Mouse (Mus musculus): ENCODE data around the gene Cyren. TPM values are rescaled to one million over a fixed set of nuclear protein-coding genes. Genes with fewer than 3 reads are reported as not detected.
A peak's percentile ranks its signal among the peaks of the same experiment; 100 is the strongest.

The Cyren gene
- polyA plus RNA-seq, 1 experiment from 2014 or later: 13.3 TPM

DNA sequence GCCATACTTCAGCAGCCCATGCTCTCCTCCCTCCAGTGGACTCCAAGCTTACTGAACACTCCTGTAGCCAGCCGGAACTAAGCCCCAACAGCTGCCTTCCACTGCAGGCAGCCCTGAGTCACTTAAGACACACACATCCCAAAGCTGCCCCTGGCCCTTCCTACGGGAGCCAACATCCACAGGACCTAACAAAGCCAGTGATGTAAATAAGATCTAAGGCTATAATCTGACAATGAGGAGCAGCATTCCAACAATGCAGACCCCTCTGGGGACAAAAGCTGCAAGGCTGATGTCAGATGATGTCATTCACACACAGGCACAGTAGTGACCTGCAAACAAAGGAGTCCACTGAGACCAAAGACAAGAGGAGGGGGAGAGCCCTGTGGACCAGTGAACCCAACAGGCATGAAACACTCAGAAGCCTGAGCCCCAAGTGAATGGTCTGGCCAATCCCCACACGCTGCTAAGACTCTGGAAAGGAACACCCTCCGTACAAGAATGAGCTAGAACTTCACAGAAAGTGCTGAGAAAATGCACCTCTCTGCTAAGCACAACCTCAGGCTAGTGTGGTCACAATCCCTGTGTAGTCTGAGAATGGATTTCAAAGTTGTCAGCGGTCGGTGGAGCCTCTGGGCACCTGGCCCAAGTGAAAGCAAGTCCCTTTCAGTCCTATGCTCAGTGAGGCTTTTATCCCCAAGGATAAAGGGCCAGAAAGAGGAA lies 9.4 kb upstream of the Cyren start:
- WGBS: 49% methylated on average over 6 of the region's 6 CpGs
- peak; percentile 60 for DNase-seq (ENCODE audit: low spot score)
- peaks cover 7% of the 10 kb centered on the region; the same call in 1 of the 2 replicates for H3K36me3 ChIP-seq (ENCODE audit: control insufficient read depth, insufficient read depth, low read length)
- H3K9me3 ChIP-seq (ENCODE audit: control insufficient read depth, low read length): no peaks in the 10 kb centered on the region
- H3K27me3 ChIP-seq (ENCODE audit: control insufficient read depth, insufficient read depth, low read length): no peaks in the 10 kb centered on the region
- peak overlapping the region; percentile 68 for H3K27ac ChIP-seq (ENCODE audit: low read depth, low read length)
- no peak overlapping the region for H3K4me3 ChIP-seq (ENCODE audit: low read depth, low read length)
- H3K4me1 ChIP-seq (ENCODE audit: control insufficient read depth, insufficient read depth, low read length): peaks cover 14% of the 10 kb centered on the region
- no peak overlapping the region for H3K4me2 ChIP-seq (ENCODE audit: low read depth)
- ATAC-seq (ENCODE audit: insufficient read depth, low FRiP score, low TSS enrichment): peak; percentile 84
- peak overlapping the region; percentile 5 for H3K9ac ChIP-seq (ENCODE audit: low read length)

DNA sequence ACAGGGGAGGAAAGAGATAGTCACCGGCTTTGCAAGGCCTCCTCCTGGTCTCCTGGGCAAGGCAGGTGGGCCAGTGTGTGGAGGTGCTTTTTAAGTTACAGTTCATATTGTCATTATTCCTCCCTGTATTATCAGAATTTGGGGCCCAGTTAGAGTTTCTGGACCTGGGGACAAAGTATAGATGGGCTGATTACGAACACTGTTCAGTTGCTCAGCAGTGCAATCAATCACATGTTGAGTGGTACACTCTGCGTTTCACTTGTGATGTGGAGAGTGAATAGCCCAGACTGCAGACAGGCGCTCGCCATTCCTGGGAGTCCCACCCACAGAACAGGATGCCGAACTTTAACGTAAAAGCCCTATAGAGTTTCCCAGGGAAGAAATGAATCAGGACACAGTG lies 6.9 kb upstream of the Cyren start:
- ATAC-seq (ENCODE audit: insufficient read depth, low FRiP score, low TSS enrichment) (no peak), DNase-seq (ENCODE audit: low spot score) (no peak)
- H3K4me1 ChIP-seq (ENCODE audit: control insufficient read depth, insufficient read depth, low read length): peaks cover 14% of the 10 kb centered on the region
- 86% methylated on average over 7 of the region's 7 CpGs for WGBS
- H3K9ac ChIP-seq (ENCODE audit: low read length): no peak overlapping the region
- no peaks in the 10 kb centered on the region for H3K27me3 ChIP-seq (ENCODE audit: control insufficient read depth, insufficient read depth, low read length)
- H3K27ac ChIP-seq (ENCODE audit: low read depth, low read length): no peak overlapping the region
- no peaks in the 10 kb centered on the region for H3K9me3 ChIP-seq (ENCODE audit: control insufficient read depth, low read length)
- no peak overlapping the region for H3K4me2 ChIP-seq (ENCODE audit: low read depth)
- H3K36me3 ChIP-seq (ENCODE audit: control insufficient read depth, insufficient read depth, low read length): peaks cover 3% of the 10 kb centered on the region; the same call in 1 of the 2 replicates
- H3K4me3 ChIP-seq (ENCODE audit: low read depth, low read length): no peak overlapping the region

DNA sequence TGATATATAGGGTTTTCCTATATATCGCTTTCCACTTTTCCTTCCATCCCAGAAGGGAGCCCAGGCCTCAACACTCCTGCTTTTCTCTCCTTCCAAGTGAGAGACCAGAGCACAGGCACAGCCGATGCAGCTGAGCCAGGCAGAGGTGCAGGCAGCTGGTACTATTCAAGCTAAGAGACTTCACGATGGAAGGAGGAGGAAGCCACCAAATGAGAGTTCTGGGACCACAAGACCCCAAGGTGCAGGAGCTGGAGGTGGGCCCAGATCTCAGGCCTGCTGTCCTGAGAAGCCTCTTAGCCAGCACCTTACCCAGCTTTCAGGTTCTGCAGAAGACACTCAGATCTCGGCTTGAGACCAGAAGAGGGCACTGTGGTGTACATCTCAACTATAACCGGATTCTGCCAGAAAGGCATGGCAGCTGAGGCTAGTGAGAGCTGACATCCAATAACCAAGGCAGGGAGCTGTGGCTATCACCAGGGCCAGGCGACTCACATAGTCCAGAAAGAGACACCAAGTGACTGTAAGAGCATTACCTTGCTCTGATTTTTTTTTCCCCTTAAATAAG lies 2.1 kb upstream of the Cyren start:
- no peaks in the 10 kb centered on the region for H3K27me3 ChIP-seq (ENCODE audit: control insufficient read depth, insufficient read depth, low read length)
- H3K9ac ChIP-seq (ENCODE audit: low read length): no peak overlapping the region
- H3K9me3 ChIP-seq (ENCODE audit: control insufficient read depth, low read length): no peaks in the 10 kb centered on the region
- no peak overlapping the region for H3K27ac ChIP-seq (ENCODE audit: low read depth, low read length)
- H3K4me3 ChIP-seq (ENCODE audit: low read depth, low read length): no peak overlapping the region
- no peaks in the 10 kb centered on the region; the same call in 1 of the 2 replicates for H3K36me3 ChIP-seq (ENCODE audit: control insufficient read depth, insufficient read depth, low read length)
- DNase-seq (ENCODE audit: low spot score) (peak; percentile 24), ATAC-seq (ENCODE audit: insufficient read depth, low FRiP score, low TSS enrichment) (no peak)
- H3K4me1 ChIP-seq (ENCODE audit: control insufficient read depth, insufficient read depth, low read length): no peaks in the 10 kb centered on the region
- 62% methylated on average over 6 of the region's 6 CpGs for WGBS
- H3K4me2 ChIP-seq (ENCODE audit: low read depth): no peak overlapping the region

DNA sequence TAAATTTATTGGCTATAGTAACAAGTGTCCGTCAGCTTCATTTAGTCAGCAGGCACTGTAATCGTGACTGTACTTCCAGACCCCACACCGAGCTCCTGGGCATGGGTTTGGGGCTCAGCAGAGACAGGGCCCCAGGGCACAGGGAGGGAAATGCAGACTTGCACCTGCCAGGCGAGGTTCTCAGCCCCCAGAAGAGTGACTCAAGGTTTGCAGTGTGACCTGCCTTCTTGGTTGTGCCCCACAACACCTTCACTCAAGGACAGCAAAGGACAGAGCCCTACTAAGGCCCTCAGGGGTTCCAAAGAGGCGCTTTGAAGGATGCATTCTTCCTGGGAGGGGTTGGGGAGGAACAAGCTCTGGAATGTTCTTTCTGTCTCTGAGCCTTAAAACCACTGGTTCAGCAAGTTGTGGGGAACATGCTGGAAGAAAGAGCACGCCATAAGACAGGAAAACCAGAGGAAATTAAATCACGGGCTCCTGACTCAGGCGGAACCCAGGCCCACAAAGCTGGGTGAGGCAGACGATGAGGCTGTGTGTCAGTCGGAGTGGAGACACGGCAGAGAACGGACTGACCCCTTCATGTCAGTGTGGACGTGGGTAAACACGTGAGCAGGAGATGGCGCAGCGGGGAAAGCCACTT lies 1.4 kb upstream of the Cyren start:
- Histone ChIP-seq H3K9me3 (ENCODE audit: control insufficient read depth, low read length) (no peaks in the 10 kb centered on the region), H3K4me2 (ENCODE audit: low read depth) (no peak overlapping the region), H3K36me3 (ENCODE audit: control insufficient read depth, insufficient read depth, low read length) (no peaks in the 10 kb centered on the region; the same call in 1 of the 2 replicates), H3K9ac (ENCODE audit: low read length) (0 out of 2 replicates have a peak overlapping the region, but pooled peaks have one; percentile 14), H3K4me1 (ENCODE audit: control insufficient read depth, insufficient read depth, low read length) (no peaks in the 10 kb centered on the region), H3K4me3 (ENCODE audit: low read depth, low read length) (no peak overlapping the region), H3K27me3 (ENCODE audit: control insufficient read depth, insufficient read depth, low read length) (no peaks in the 10 kb centered on the region), H3K27ac (ENCODE audit: low read depth, low read length) (no peak overlapping the region)
- ATAC-seq (ENCODE audit: insufficient read depth, low FRiP score, low TSS enrichment): no peak
- 90% methylated on average over 16 of the region's 16 CpGs for WGBS
- DNase-seq (ENCODE audit: low spot score): no peak

DNA sequence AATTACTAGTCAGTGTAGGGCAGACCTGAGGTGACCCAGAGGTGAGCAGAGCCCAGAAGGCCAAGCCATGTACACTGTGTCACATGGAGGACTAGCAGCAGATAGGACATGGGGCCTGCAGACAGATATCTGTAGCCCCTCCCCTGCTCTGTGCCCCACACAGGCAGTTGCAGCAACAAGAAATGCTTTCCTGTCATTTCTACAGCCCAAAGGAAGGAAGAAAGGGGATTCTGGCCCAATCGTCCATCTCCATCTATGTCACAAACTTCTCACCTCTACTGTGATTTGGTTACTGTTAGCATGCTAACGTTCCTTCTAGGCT lies 1.1 kb downstream of the Cyren start:
- Histone ChIP-seq H3K27me3 (ENCODE audit: control insufficient read depth, insufficient read depth, low read length) (no peaks in the 10 kb centered on the region), H3K9me3 (ENCODE audit: control insufficient read depth, low read length) (no peaks in the 10 kb centered on the region), H3K4me3 (ENCODE audit: low read depth, low read length) (peak overlapping the region; percentile 61; the same call in 1 of the 2 replicates), H3K27ac (ENCODE audit: low read depth, low read length) (no peak overlapping the region), H3K9ac (ENCODE audit: low read length) (peak overlapping the region; percentile 87), H3K4me2 (ENCODE audit: low read depth) (peak overlapping the region; percentile 69), H3K4me1 (ENCODE audit: control insufficient read depth, insufficient read depth, low read length) (no peaks in the 10 kb centered on the region), H3K36me3 (ENCODE audit: control insufficient read depth, insufficient read depth, low read length) (no peaks in the 10 kb centered on the region)
- peak; percentile 8 for DNase-seq (ENCODE audit: low spot score)
- WGBS: 38% methylated on average over 2 of the region's 2 CpGs
- no peak for ATAC-seq (ENCODE audit: insufficient read depth, low FRiP score, low TSS enrichment)

DNA sequence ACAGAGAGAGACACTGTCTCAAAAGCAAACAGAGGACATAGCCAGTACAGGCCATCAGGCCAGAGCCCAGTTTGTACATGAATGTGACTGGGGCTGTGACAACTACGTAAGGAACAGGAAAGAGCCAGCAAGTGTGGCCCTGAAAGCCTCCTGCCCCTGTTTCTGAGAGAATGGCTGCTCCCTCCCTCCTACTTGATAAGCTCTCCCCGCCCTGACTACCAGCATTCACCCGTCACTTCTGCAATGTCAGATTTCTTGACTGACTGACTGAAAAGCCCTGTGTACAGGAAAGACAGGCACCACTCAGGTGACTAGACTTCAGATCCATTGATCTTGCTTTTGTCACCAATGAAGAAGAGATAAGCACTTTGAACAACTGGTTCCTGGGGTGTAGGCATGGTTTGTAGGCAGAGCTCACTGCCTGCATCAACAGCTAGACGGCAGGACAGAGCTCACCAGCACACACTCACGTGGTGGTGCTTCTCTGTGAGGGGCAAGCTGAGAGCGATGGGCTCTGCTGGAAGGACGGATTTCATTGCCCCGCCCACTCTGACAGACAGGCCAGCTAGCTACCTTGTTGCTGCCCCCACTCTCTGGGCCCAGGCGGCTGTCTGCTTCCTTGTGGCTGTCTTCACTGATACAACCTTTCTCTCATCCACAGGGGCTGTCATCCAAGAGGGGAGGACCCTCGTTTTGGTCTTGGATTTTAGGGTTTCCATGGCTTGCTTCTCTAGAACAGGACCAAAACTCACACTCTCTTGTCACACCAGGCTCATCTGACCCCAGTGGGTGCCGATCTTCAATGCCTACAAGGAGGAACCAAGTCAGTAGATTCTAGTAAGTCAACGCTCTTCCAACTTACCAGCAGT lies 1.7 kb downstream of the Cyren start:
- DNase-seq (ENCODE audit: low spot score) (peak; percentile 10), ATAC-seq (ENCODE audit: insufficient read depth, low FRiP score, low TSS enrichment) (no peak)
- no peak overlapping the region for H3K27ac ChIP-seq (ENCODE audit: low read depth, low read length)
- no peaks in the 10 kb centered on the region for H3K4me1 ChIP-seq (ENCODE audit: control insufficient read depth, insufficient read depth, low read length)
- no peaks in the 10 kb centered on the region for H3K9me3 ChIP-seq (ENCODE audit: control insufficient read depth, low read length)
- peak overlapping the region; percentile 69; the same call in 1 of the 2 replicates for H3K4me2 ChIP-seq (ENCODE audit: low read depth)
- 65% methylated on average over 12 of the region's 12 CpGs for WGBS
- peak overlapping the region; percentile 61; the same call in 1 of the 2 replicates for H3K4me3 ChIP-seq (ENCODE audit: low read depth, low read length)
- H3K27me3 ChIP-seq (ENCODE audit: control insufficient read depth, insufficient read depth, low read length): no peaks in the 10 kb centered on the region
- H3K36me3 ChIP-seq (ENCODE audit: control insufficient read depth, insufficient read depth, low read length): no peaks in the 10 kb centered on the region
- H3K9ac ChIP-seq (ENCODE audit: low read length): no peak overlapping the region

DNA sequence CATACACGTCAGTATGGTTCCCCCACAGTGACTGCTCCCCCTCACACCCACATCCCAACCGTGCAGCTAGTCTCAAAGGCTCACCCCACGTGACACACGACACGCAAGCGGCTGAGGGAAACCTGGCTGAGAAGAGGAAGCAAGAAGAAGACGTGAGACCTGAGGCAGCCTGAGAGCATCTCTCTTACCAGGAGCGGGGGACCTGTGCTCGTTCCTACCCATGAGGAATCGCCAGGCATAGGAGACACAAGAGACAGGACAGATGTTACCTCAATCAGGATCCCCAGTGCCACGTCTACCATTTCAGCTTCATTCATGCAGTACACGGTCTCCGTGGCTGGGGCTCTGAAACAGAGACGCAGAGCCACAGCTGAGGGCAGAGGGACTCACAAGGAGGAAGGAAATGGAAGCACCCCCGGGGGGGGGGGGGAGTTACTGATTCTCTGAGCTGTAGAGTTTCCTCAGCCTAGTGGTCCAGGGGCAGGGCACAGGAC lies 2.5 kb downstream of the Cyren start:
- H3K9me3 ChIP-seq (ENCODE audit: control insufficient read depth, low read length): no peaks in the 10 kb centered on the region
- H3K27ac ChIP-seq (ENCODE audit: low read depth, low read length): no peak overlapping the region
- H3K36me3 ChIP-seq (ENCODE audit: control insufficient read depth, insufficient read depth, low read length): no peaks in the 10 kb centered on the region
- H3K27me3 ChIP-seq (ENCODE audit: control insufficient read depth, insufficient read depth, low read length): no peaks in the 10 kb centered on the region
- no peak for DNase-seq (ENCODE audit: low spot score)
- no peak overlapping the region; the same call in 1 of the 2 replicates for H3K9ac ChIP-seq (ENCODE audit: low read length)
- ATAC-seq (ENCODE audit: insufficient read depth, low FRiP score, low TSS enrichment): no peak
- H3K4me3 ChIP-seq (ENCODE audit: low read depth, low read length): no peak overlapping the region
- WGBS: 89% methylated on average over 15 of the region's 15 CpGs
- no peaks in the 10 kb centered on the region for H3K4me1 ChIP-seq (ENCODE audit: control insufficient read depth, insufficient read depth, low read length)
- no peak overlapping the region for H3K4me2 ChIP-seq (ENCODE audit: low read depth)

DNA sequence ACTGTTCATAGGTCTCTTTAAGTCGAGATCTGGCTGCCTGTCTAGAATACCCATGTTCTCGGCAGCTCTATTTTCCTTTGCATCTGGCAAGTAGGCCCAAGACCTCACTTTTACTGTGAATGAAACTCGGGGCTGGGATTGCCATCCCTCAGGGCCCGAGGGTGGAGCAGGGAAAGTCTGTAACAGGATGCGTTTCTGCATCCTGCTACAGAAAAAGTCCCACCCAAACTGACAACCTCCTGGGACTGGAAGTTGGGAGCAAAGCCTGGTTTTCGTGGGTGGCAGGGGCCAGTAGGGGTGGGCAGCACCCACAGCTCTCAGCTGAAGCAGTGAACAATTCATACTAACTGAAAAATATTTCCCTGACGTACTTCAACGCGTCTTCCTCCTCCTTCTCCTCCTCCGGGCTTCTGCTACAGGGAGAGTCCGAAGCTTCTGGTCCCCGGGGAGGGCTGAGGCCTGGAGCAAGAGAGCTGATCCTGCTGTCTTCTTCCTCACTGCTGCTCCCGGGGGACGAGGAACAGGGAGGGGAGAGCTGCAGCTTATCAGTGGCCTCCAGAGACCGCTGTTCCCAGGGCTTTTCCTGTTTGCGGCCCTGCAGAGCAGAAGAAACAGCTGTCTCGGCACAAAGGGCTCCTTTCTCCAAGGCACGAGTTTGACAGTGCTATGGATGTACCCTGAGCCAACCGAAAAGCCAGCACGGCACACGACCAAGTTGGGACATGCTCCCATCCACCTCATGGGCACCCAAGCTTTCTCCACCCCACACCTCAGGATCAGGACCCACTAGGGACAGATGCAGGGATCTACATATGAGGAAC lies 3.5 kb downstream of the Cyren start:
- Histone ChIP-seq H3K9me3 (ENCODE audit: control insufficient read depth, low read length) (no peaks in the 10 kb centered on the region), H3K36me3 (ENCODE audit: control insufficient read depth, insufficient read depth, low read length) (no peaks in the 10 kb centered on the region), H3K27ac (ENCODE audit: low read depth, low read length) (no peak overlapping the region), H3K9ac (ENCODE audit: low read length) (no peak overlapping the region), H3K4me1 (ENCODE audit: control insufficient read depth, insufficient read depth, low read length) (no peaks in the 10 kb centered on the region), H3K4me3 (ENCODE audit: low read depth, low read length) (no peak overlapping the region), H3K27me3 (ENCODE audit: control insufficient read depth, insufficient read depth, low read length) (no peaks in the 10 kb centered on the region), H3K4me2 (ENCODE audit: low read depth) (no peak overlapping the region)
- ATAC-seq (ENCODE audit: insufficient read depth, low FRiP score, low TSS enrichment): no peak
- DNase-seq (ENCODE audit: low spot score): no peak
- 80% methylated on average over 21 of the region's 21 CpGs for WGBS

Measured in neural tube, embryonic 11.5 days (tissue).